Mouse (Mus musculus) adrenal gland, adult 2 months (tissue): ENCODE measurements around the gene Crygs. TPM values are rescaled to one million over a fixed set of nuclear protein-coding genes. Genes with fewer than 3 reads are reported as not detected.
A peak's percentile ranks its signal among the peaks of the same experiment; 100 is the strongest.

Source experiments
- DNase-seq: peaks from one replicate; pipeline ENCODE4 v3.0.0; 2021
- long read RNA-seq: library from polyadenylated mRNA; stranded (forward); transcript quantifications from one replicate; pipeline ENCODE4 v2.0.0, GENCODE M21; 2021
- polyA plus RNA-seq: library from polyadenylated mRNA; depleted of rRNA; stranded (reverse); fragments of >200 nt; gene quantifications from 2 replicates; pipeline ENCODE4 v1.2.3, GENCODE M21; 2012; rRNA removed
- total RNA-seq, 2 experiments: library from RNA; stranded (reverse); gene quantifications; 2 replicates each; pipeline ENCODE4 v1.2.3; 2021

The Crygs gene
- total RNA-seq = not detected
- polyA plus RNA-seq = not detected in 2 replicates
- long read RNA-seq = 0 reads

DNA sequence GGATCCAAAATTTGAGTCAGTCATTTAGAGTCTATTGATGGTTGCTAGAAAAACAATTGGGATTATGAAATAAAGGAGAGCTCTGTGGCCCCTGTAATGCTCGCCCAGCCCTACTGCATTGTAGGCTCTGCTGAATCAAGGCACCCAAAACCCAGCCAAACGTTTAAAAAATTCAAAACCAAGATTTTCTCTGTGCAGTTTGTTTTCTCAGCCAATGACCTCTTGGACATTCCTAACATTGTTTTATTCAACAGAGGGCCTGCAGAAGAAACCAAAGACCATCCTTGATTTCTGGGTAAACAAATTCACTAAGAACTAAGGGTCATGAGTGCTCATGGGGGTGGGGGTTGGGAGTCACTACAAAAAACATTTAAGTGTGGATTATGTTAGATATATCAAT is at the start of gene Crygs:
Crygs (minus strand) TSS at position 101 of the 400 bp plus-strand sequence.
- no peak for DNase-seq

DNA sequence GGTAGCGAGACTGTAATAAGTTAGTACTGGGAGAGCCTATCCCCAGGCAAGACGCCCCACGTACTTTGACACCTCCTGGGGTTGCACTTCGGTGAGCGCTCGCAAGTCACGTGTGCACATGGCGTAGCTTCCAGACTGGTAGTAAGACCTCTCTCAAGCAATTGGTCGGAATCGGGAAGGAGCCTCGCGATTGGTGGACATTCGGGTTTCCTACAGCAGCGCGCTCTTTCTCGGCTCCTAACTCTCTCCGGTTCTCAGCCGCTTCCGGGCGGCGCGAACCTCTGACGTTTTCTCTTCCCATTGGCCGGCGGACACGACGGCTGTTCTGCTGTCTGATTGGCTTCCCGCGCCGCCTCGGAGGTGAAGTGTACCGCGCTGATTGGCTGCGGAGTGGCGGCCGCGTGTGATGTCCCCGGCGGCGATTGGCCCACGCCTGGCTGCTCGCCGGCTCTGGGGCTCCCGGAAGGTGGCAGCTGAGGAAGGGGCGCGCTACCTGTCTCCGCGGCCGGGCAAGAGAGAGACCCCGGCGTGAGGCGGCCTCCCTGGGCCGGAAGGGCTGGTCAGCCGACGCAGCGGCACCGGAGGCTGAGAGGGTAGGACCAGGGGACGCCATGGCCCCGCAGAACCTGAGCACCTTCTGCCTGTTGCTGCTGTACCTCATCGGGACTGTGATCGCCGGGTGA is 46.2 kb upstream of the Crygs start, which contains the start of the genes Tbccd1 and Dnajb11:
Tbccd1 (minus strand) TSS at position 239 of the 683 bp plus-strand sequence.
Dnajb11 (plus strand) TSS at position 415 of the 683 bp plus-strand sequence.
- peak; percentile 100 for DNase-seq

DNA sequence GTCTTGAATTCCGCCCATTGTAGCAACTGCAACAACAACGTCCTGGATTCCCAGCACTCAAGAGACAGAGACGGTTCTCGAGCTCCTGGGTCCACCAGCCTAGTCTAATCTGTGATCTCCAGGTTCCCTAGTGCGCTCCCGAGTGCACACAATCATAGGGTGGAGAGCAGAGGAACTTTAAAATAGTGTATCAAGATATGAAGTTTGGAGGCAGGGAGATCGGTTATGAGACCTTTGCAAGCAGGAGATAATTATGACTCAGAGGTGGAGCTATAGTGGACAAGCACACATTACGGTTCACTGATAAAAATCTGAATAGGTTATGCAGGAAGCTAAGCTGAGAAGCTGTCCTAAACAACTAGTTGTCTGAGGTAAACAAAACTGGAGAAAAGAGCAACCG is 45.4 kb upstream of the Crygs start:
- DNase-seq = no peak

DNA sequence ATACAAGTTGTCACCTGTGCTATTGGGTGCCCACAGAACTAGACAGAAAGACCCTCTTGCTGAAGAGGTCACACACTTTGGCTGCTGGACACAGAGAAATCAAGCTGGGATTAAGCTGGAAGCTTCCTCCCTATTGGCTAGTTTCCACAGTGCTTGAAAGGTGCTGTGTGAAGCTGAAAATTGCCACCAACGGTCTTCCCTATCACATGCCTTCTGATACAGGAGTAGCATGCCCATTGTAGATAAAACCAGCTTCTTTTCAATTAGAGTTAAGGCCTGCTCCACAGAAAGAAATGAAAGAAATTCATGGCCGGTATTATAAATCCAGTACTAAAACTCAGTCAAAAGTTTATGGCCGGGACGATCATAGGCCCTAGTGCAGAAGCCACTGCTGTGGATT is 41.3 kb upstream of the Crygs start:
- no peak for DNase-seq

DNA sequence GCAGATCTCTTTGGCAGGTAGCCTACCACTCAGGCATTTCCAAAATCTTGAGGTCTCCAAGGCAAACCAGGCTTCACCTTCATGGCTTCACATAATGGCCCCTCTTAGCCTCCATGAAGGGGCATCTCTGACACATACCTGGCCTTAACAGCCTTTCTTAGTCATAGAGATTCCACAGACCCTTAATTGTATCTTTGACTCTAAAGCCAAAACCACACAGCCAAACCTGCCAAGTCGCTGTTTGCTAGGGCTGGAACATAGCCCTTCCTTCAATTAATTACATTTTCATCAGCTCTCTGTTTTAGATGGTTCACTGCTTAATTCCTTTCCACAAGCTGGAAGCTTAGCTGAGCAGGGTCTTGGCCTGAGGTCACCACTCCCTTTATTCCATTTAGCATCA is 37.0 kb upstream of the Crygs start:
- no peak for DNase-seq

DNA sequence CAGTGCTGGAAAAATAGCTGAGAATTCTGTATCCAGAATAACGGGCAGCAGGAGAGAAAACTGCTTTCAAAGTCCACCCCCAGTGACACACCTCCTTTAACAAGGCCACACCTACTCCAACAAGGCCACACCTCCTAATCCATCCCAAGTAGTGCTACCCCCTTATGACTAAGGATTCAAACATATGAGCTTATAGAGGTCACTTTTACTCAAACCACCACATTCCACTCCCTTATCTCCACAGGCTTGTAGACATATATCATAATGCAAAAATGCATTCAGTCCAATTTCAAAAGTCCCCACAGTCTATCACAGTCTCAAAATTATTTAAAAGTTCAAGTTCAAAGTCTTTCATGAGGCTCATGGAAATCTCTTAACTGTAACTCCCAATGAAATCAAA is 36.3 kb upstream of the Crygs start:
- DNase-seq = no peak

DNA sequence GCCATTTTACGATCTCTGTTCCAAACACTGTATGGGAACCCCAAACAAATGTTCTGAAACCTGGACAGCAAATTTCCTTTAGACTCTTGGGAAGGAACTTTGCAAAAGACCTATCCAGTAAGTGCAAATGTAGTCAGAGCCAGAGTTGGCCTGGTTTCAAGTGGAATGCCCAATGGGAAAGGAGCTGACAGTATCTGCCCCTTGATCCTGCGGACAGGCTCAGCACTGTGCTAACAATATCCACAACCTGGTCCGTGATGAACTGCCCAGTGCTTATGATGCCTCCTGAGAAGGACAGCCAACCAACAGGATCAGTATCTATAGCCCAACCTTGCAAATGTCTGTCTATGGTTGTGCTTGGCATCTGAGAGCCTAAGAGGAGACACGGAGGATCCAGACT is 34.1 kb upstream of the Crygs start:
- DNase-seq = peak; percentile 15

DNA sequence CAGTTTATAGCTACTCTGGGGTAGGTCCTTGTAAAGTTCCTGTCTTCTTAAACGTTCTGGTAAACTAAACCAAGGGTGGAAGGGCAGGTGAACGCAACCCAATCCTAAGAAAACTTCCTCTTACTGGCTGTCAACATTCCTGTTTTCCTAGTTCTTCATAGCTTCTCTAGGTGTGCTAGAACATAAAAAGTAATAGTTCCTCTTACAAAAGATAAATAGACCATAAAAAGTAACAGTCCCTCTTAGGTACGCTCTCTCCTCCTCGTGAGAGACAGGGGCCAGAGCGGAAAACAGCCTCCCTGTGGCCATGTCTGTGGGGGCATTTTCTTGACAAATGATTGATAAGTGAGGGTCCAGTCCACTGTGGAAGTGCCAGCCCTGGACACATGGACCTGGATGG is 33.5 kb upstream of the Crygs start:
- no peak for DNase-seq

DNA sequence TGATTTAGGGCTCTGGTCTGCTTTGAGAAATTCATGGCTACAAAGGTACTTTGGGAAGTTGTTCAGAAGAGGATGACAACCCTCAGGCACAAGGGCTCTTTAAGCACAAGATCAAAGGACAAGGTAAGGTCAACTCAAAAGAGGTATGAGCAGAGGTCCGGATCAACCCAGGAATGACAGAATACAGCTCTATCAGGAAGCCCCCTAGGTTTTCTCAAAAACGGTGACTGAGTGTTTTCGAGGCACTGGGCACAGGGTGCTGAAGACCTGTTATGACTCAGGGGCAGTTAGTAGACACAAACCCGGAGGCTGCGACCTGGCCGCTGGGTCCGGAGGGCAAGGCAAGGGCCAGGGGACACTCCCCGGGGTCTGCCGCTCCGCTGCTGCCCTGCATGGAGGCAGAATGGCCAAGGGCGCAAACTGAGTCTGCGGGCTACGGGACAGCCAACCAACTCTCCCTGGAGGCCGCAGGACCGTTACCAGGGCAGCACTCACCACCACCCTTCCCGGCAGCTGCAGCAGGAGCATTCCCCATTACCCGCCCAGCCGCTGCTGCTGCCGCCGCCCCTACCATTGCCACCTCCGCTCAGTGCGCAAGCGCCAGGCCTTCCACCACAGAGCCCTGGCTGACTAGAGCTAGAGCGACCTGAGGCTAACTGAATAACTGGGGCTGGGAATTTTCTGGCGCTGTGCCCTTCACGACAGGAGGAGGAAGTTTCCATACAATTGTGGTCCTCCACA is 32.9 kb upstream of the Crygs start:
- peak; percentile 91 for DNase-seq

DNA sequence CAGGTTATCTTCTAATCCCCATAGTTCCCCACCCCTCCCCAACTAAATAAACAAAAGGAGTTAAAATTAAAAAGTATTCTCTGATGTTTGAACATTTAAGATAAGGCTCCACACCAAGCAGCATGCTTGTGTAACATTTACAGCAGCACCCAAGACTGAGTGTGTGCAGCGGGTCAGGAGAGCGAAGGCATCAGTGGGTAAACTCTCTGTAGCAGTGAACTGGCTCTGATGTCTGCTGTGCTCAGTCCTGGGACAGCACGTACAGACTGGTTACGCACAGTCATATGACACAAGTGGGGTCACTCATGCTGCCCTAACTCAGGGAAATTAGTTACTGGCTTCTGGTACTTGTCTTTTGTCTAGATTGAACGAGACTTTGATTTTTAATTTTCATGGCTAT is 31.5 kb upstream of the Crygs start:
- no peak for DNase-seq

DNA sequence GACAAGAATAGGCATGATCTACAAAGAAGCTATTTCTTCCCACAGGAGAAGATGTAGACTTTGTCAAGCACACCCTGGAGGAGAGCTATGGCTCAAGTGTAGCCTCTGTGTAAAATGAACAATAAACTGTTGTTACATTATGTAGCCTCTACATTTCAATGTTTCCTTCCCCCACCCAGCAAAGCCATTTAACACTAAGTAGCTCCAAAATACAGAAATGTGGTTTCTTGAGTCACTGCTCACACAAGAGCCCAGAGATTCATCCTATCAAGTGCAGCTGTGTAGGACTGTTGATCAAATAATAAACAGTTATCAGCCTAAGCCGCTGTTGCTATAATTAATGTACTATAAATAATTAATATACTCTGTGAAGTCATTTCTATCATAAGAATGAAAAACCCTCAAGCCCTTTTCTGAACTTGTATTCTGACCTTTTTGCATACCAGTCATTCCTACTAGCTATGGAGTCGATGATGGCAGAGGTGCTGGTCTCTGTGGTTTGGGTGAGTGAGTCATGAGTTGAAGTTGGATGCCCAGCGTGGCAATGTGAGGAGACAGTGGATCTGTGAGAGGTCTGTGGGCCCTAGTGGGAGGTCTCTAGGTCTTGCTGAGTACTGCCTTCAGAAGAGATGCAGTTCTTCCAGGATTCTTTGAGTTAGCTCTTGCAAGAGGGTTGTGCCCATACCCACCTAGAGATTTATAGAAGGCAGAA is 27.9 kb upstream of the Crygs start:
- DNase-seq = no peak

DNA sequence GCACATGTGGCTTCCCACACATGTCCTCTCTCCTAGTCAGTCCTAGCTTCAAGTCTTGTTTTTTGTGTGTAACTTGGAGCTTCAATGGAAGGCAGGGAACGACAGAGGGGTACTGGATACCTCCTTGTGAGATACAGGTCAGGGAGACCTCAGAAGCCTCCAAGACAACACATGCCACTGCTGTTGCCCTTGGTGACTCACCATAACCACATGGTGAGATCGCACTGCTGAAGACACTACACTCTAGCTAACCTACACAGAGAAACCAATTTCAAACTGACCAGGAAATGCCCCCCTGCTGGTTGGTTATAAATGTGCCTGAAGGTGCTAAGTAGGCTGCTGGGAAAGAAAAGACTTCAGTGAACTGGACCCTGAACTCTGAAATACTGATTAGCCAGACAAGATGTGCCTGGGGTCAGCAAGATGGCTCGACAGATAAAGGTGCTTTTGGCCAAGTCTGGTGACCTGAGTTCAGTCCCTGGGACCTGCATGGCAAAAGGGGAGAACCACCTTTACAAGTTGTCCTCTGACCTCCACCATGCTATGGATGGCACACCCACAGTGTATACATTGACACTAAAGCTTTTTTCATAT is 21.7 kb upstream of the Crygs start:
- DNase-seq = no peak

DNA sequence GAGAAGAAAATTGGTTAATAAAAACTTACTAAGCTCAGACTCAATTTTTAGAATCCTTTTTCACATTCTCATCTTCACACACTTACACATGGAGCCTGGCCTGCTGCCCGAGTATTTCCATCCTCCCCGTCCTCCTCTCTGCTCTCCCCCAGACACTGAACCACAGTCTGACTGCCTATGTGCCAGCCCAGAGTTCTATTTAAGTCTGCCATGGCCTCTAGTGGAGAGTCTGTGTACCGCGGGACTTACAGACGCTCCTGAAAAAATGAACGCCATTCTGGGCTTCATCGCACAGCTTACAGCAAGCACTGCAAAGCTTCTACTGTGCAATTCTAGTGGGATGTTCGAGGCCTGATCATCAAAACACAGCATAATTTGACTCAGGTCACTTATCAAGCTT is 9.4 kb upstream of the Crygs start:
- DNase-seq = no peak

DNA sequence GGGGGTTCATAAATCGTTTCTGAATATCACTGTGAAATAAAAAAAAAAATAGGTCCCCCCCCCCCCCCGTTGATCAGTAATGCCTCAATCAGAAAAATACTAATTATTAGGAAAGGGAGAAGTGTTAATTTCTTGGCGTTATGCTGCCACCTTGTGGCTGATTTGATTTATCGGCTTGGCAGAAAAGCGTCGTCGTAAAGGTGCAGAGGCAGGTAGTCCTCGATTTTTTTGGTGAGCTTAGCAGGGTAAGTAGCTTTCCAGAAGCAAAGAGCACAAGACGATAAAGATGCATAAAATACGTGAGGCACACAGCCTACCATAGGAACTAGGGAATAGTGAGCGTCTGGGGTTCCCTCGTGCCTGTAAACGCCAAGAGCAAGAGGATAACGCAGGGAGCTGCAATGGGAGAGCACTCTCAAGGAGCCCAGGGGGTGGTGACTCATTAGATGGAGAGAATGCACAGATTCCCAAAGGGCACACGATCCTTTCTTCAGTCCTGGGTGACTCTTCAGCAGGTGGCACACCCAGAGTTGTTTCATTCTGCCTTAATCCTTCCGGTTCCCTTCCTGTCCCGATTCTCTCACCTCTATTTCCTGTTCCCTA is 3.8 kb downstream of the Crygs start:
- peak; percentile 28 for DNase-seq

DNA sequence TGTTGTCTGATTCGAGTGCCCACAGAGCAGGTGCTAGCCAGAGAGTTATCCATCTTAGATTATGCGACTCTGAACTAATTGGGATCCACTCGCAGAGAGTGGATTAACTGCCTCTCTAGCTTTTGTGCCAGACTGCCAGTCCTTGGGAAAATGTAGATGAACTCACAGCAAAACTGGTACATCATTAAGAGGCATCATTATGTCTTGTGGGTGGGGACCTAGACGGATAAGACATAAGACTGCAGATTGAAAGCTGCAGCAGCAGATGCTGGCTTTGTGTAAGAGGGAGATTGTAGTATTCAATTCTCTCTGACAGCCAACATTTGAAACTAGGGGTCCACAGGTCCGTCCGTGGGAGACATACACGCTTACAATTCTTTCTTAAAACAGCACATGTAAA is 8.6 kb downstream of the Crygs start:
- no peak for DNase-seq

DNA sequence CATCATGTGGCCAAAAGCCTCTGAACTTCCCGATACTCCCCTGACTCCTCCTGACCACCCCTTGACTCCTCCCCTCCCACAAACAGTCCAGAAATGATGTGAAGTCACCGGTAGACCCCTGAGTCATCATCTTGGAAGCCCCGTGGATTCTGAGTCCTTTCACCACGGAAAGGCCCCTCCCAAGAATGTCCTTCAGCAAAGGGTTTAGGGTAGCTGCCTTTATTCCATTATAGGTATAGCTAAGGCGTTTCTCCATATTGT is 10.6 kb downstream of the Crygs start:
- DNase-seq = no peak

DNA sequence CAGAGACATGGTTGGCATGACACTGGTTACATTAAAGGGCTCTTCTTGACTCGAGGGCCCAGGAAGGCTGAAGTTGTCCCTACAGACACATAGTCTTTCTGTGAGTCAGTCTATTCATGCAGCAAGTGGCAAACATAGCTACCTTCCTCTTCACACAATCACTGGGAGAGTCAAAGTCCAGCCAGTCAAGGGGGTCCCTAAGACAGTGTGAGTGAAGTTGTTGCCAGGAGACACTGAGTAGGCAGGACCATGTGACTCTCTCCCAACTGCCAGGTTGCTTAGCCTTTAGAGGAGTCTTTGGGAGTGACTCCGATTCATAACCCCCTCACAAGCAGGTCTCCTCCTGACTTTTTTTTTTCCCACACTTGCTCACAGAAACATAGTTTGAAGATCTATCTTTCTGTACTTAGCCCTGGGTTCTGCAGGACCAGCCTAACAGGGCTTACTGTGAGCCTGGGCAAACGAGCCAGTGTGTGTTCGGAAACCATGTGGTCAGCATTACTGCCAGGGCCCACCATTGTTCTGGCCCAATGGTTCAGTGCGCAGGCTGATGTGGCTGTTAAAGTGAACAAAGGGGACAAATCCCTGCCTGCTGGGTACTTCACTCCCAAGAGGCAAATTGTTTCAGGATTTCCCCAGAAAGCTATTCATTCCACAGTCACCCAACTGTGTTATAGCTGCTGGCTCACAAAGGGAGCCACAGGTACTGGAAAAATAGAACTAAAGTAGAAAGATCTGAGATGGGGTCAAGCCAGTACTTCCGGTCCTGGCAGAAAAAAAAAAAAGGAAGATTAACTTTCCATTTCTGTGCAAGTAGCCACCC is 11.1 kb downstream of the Crygs start:
- DNase-seq = no peak

DNA sequence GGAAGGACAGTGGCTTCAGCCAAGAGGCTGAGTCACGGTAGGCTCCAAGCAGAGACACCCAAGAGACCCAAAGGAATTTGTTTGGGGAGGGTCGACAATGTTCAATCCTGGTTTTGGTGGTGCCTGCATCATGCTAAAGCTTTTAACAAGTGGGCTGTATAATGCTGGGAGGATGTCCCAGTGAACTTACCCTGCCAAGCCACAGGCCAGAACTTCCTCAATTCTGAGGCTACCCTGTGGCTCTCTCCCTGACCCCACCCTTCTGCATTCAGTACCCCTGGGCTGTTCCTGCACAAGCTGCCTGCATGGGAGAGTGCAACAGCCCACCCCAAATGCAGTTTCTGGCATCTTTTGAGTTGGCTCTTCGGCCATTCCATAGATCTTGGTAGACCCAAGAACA is 12.9 kb downstream of the Crygs start:
- no peak for DNase-seq

DNA sequence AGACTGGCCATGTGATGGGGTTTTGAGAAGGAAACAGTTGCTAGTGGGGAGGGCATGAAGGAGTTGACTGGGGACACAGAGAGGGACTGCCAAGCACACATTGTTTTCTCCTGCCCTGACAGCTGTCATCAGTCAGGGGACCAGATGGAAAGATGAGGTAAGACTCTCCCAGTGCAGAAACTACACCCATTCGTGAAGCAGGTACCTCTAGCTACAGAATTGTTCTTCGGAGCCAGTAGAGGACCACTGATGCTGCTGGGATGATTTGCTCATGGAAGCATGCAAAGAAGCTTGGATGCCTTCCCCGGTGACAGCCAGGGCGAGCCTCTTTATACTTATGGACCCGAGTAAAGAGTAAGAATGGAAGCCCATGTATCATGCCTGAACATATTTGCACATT is 13.9 kb downstream of the Crygs start:
- DNase-seq = no peak

DNA sequence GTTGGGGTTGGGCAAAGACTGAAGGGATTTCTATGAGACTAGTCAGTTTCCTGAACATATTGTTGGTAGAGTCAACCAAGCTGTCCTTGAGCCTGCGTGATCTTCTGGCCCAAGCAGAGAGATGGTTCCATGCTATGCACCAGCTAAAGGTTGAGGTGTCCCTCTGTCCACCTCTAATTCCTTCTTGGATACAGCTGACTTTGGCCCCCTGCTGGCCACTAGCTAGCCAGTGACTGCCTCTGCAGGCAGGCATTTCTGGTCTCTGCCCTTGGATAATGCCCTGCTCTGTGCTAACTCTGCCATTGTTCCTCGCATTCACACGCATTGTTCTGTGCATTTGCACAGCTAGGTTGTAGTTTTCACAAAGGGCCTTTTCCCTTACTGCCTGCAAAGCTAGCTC is 15.9 kb downstream of the Crygs start:
- peak; percentile 40 for DNase-seq

DNA sequence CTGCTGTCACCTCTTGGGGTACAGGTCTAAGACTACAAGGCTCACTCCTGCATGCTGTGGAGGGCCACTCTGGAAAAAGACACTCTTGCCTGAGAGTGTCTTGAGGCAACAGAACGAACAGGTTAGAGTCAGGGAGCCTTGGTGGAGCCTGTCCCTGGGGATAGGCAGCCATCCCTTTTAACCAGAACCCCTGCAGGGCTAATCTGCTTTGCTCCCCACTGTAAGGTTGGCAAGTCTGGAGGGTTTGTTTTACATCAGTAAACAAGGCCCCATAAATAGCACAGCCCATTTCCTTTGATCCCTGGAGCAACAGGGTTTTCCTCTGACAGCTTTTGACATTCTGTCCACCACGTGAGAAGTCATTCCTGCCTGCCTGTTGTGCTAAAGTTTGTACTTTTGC is 20.1 kb downstream of the Crygs start:
- DNase-seq = no peak
